Mouse (Mus musculus): ENCODE measurements around the gene Hoxa2. TPM values are rescaled to one million over a fixed set of nuclear protein-coding genes. Genes with fewer than 3 reads are reported as not detected.

The Hoxa2 gene
- polyA plus RNA-seq, 1 experiment = not detected

DNA sequence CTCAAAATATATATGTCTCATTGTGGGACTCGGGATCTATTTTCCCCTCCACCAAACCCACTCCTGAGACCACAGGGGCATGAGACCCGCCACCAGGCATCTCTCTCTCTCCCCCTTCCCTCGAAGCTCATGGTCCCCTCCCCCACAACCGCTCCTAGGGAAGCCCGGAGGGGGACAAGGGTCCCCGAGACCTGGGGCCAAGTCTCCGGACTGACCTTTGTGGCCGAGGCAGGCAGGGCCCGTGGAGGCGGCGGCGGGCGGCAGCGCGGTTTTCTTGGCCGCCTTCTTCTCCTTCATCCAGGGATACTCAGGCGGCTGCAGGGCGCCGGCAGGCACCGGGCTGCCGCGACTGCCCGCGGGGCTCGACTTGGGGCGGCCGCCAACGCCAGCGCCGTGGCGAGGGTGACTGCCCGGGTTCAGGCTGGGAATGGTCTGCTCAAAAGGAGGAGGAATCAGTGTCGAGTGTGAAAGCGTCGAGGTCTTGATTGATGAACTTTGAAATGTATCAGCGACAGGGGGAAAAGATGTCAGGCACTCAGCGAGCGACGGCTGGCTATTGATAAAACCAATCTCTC is 493 bp downstream of the Hoxa2 start:
- Histone ChIP-seq H3K4me3 (ENCODE audit: insufficient read depth, low read depth, low read length) (no peak overlapping the region), H3K4me1 (ENCODE audit: control insufficient read depth, insufficient read depth, low read length) (no peaks in the 10 kb centered on the region), H3K27ac (ENCODE audit: insufficient read depth, low read depth, low read length) (no peak overlapping the region)
- no peak for TF ChIP-seq POLR2A (IDR thresholded peaks at IDR 0.05; ENCODE audit: insufficient read depth, low read depth, low read length)
- no peak for TF ChIP-seq CTCF (IDR thresholded peaks at IDR 0.05; ENCODE audit: insufficient read depth, low read depth, low read length)
- 2% methylated on average over 39 of the region's 39 CpGs for WGBS

DNA sequence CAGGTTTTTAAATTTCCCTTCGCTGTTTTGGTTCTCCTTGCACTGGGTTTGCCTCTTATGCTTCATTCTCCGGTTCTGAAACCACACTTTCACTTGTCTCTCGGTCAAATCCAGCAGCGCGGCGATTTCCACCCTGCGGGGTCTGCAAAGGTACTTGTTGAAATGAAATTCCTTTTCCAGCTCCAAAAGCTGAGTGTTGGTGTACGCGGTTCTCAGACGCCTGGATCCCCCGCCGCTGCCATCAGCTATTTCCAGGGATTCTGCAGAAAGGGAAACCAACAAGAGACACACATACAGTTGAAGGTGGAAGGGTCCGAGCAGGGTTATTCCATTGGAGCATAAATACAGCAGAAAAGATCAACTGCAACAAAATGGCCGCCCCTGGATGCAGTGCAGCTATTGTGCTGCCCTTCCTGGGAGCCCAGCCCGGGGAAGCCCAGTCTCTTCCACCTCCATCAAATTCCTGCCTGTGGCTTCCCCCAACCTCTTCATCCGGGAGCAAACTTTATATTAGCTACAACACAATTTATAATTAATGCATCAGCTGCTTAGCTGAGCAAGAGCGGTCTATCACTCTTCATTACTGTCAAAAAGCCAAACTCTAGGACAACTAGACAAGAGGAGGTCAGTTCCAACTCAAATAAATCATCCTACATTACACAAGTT is 1.1 kb downstream of the Hoxa2 start:
- 2% methylated on average over 17 of the region's 17 CpGs for WGBS
- Histone ChIP-seq H3K4me1 (ENCODE audit: control insufficient read depth, insufficient read depth, low read length) (peaks cover 3% of the 10 kb centered on the region; the same call in 1 of the 2 replicates), H3K27ac (ENCODE audit: insufficient read depth, low read depth, low read length) (no peak overlapping the region), H3K4me3 (ENCODE audit: insufficient read depth, low read depth, low read length) (no peak overlapping the region)
- no peak for TF ChIP-seq POLR2A (IDR thresholded peaks at IDR 0.05; ENCODE audit: insufficient read depth, low read depth, low read length)
- TF ChIP-seq CTCF (IDR thresholded peaks at IDR 0.05; ENCODE audit: insufficient read depth, low read depth, low read length) = no peak

DNA sequence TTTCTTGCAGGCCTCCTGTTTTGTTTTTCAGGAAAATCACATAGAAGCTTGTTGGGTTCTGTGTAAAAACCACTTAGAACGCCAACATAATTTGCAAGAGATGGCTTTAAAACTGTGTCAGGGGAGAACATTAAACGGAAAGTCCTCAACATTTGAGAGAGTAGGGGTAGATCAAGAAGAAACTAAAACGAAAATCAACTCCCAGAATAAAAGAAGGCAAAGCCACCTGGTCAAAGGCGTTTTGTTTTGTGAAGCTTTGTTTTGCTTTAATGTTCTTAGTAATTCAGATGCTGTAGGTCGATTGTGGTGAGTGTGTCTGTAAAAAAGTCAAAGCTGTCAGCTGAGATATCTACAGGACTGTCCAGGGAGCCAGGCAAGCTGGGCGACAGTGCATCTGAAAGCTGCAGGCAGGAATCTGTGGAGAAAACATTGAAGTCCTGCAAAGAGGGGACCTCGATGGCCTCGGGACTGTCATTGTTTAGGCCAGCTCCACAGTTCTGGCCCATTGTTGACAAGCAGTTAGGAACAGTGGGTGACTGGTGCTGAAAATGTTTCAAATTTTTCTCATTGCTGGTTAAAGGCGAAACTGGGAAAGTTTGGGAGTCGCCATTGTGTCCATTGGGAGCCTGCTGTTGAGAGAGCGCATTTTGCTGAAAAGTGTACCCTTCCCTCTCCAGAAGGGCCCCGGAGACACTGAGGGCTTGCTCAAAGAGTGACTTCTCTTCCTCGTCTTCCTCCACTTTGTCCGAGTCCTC is 1.8 kb downstream of the Hoxa2 start:
- H3K4me1 ChIP-seq (ENCODE audit: control insufficient read depth, insufficient read depth, low read length) = peaks cover 7% of the 10 kb centered on the region
- TF ChIP-seq POLR2A (IDR thresholded peaks at IDR 0.05; ENCODE audit: insufficient read depth, low read depth, low read length) (no peak), CTCF (IDR thresholded peaks at IDR 0.05; ENCODE audit: insufficient read depth, low read depth, low read length) (no peak)
- H3K4me3 ChIP-seq (ENCODE audit: insufficient read depth, low read depth, low read length) = no peak overlapping the region
- WGBS = 5% methylated on average over 14 of the region's 14 CpGs
- H3K27ac ChIP-seq (ENCODE audit: insufficient read depth, low read depth, low read length) = no peak overlapping the region

DNA sequence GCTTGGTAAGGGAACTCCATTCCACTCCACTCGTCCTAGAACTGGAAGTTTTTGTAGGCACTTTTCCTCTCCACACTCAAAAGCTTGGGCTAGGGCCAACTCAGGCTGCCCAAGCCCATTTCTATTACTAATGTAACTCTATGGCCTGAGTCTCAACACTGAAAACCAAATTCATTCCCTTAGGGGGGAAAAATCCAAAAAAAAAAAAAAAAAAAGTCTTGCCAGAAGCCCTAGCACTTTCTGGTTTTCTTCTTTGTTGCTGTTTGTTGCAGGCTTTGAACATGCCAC is 2.6 kb downstream of the Hoxa2 start:
- no peak overlapping the region for H3K4me3 ChIP-seq (ENCODE audit: insufficient read depth, low read depth, low read length)
- WGBS = 8% methylated on average over 1 of the region's 1 CpGs
- peaks cover 7% of the 10 kb centered on the region for H3K4me1 ChIP-seq (ENCODE audit: control insufficient read depth, insufficient read depth, low read length)
- TF ChIP-seq CTCF (IDR thresholded peaks at IDR 0.05; ENCODE audit: insufficient read depth, low read depth, low read length) (no peak), POLR2A (IDR thresholded peaks at IDR 0.05; ENCODE audit: insufficient read depth, low read depth, low read length) (no peak)
- H3K27ac ChIP-seq (ENCODE audit: insufficient read depth, low read depth, low read length) = no peak overlapping the region

- Histone ChIP-seq H3K4me1 (ENCODE audit: control insufficient read depth, insufficient read depth, low read length) (peaks cover 7% of the 10 kb centered on the region), H3K4me3 (ENCODE audit: insufficient read depth, low read depth, low read length) (no peak overlapping the region), H3K27ac (ENCODE audit: insufficient read depth, low read depth, low read length) (no peak overlapping the region)
- 4% methylated on average over 8 of the region's 8 CpGs for WGBS
- TF ChIP-seq POLR2A (IDR thresholded peaks at IDR 0.05; ENCODE audit: insufficient read depth, low read depth, low read length) = no peak
Observed at GRCm38 (mm10) chr6:52161336-52162092, 3.1 kb downstream of the Hoxa2 start.

- no peak overlapping the region for H3K4me3 ChIP-seq (ENCODE audit: insufficient read depth, low read depth, low read length)
- no peak overlapping the region for H3K27ac ChIP-seq (ENCODE audit: insufficient read depth, low read depth, low read length)
- WGBS = 4% methylated on average over 30 of the region's 30 CpGs
- TF ChIP-seq POLR2A (IDR thresholded peaks at IDR 0.05; ENCODE audit: insufficient read depth, low read depth, low read length) = no peak
- TF ChIP-seq CTCF (IDR thresholded peaks at IDR 0.05; ENCODE audit: insufficient read depth, low read depth, low read length) = no peak
- H3K4me1 ChIP-seq (ENCODE audit: control insufficient read depth, insufficient read depth, low read length) = peaks cover 7% of the 10 kb centered on the region
Observed at GRCm38 (mm10) chr6:52160511-52161335, 3.9 kb downstream of the Hoxa2 start.

DNA sequence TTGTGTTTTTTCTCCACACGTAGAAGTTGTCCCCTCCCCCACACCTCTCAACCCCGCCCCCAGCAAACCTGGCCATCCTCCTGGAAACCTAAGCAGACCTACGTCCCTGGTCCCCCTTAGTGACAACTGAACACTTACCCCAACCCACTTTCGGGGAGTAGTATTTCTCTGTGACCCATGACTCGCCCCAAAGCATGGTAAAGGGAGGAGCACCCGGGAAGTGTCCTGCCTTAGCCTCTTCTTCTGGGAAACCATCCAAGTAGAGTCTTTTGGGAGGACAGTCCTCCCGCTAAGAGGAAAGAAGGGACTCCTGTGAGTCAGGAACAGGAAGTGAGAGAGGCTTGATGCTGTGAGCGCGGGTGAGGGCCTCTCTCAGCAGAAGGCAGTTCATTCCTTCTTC is 4.7 kb downstream of the Hoxa2 start:
- Histone ChIP-seq H3K27ac (ENCODE audit: insufficient read depth, low read depth, low read length) (no peak overlapping the region), H3K4me3 (ENCODE audit: insufficient read depth, low read depth, low read length) (no peak overlapping the region), H3K4me1 (ENCODE audit: control insufficient read depth, insufficient read depth, low read length) (peaks cover 7% of the 10 kb centered on the region)
- 8% methylated on average over 9 of the region's 9 CpGs for WGBS
- TF ChIP-seq POLR2A (IDR thresholded peaks at IDR 0.05; ENCODE audit: insufficient read depth, low read depth, low read length) = no peak
- no peak for TF ChIP-seq CTCF (IDR thresholded peaks at IDR 0.05; ENCODE audit: insufficient read depth, low read depth, low read length)

GRCm38 (mm10) chr6:52159164-52159761 is 5.4 kb downstream of the Hoxa2 start:
- 5% methylated on average over 12 of the region's 12 CpGs for WGBS
- H3K4me3 ChIP-seq (ENCODE audit: insufficient read depth, low read depth, low read length) = no peak overlapping the region
- H3K4me1 ChIP-seq (ENCODE audit: control insufficient read depth, insufficient read depth, low read length) = peaks cover 7% of the 10 kb centered on the region
- TF ChIP-seq POLR2A (IDR thresholded peaks at IDR 0.05; ENCODE audit: insufficient read depth, low read depth, low read length) (no peak), CTCF (IDR thresholded peaks at IDR 0.05; ENCODE audit: insufficient read depth, low read depth, low read length) (no peak)
- no peak overlapping the region for H3K27ac ChIP-seq (ENCODE audit: insufficient read depth, low read depth, low read length)

Measured in olfactory bulb, adult 2 months (tissue).